Mouse (Mus musculus): ENCODE results near the gene Gpr68. TPM values are rescaled to one million over a fixed set of nuclear protein-coding genes. Genes with fewer than 3 reads are reported as not detected.

The Gpr68 gene
- polyA plus RNA-seq, 1 experiment from 2014 or later: 0.58 TPM

DNA sequence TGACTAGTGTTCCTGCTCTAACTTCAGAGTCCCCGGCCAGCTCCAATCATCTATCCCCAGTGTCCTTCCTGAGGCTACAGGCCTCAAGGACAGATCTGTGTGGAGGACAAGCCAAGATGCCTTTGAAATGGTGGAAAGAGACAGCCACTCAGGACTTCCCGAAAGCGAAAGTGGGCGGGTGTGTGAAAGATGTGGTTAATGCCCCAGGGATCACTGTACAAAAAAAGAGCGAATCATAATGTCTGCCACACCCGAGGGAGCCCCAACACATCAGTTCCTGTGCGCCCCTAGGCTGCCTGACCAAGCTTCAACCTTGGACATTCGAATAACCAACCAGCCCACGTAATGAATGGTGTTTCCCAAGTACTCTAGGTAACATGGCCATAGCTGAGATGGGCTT lies 20.3 kb upstream of the Gpr68 start:
- no peaks in the 10 kb centered on the region for H3K9me3 ChIP-seq (ENCODE audit: control insufficient read depth, low read length)
- no peaks in the 10 kb centered on the region for H3K27me3 ChIP-seq (ENCODE audit: control insufficient read depth, insufficient read depth, low read depth, low read length)
- no peaks in the 10 kb centered on the region for H3K4me1 ChIP-seq (replicated peaks; ENCODE audit: control insufficient read depth, insufficient read depth, low read length)
- no peak for ATAC-seq (ENCODE audit: low read depth)
- no peak overlapping the region for H3K4me2 ChIP-seq (ENCODE audit: low read depth, low read length)
- H3K36me3 ChIP-seq (ENCODE audit: control insufficient read depth, insufficient read depth, low read length): peaks cover 27% of the 10 kb centered on the region
- 87% methylated on average over 9 of the region's 9 CpGs for WGBS
- H3K4me3 ChIP-seq (ENCODE audit: low read length): no peak overlapping the region
- no peak overlapping the region for H3K27ac ChIP-seq (ENCODE audit: low read length)
- no peak overlapping the region for H3K9ac ChIP-seq (ENCODE audit: low read length)

DNA sequence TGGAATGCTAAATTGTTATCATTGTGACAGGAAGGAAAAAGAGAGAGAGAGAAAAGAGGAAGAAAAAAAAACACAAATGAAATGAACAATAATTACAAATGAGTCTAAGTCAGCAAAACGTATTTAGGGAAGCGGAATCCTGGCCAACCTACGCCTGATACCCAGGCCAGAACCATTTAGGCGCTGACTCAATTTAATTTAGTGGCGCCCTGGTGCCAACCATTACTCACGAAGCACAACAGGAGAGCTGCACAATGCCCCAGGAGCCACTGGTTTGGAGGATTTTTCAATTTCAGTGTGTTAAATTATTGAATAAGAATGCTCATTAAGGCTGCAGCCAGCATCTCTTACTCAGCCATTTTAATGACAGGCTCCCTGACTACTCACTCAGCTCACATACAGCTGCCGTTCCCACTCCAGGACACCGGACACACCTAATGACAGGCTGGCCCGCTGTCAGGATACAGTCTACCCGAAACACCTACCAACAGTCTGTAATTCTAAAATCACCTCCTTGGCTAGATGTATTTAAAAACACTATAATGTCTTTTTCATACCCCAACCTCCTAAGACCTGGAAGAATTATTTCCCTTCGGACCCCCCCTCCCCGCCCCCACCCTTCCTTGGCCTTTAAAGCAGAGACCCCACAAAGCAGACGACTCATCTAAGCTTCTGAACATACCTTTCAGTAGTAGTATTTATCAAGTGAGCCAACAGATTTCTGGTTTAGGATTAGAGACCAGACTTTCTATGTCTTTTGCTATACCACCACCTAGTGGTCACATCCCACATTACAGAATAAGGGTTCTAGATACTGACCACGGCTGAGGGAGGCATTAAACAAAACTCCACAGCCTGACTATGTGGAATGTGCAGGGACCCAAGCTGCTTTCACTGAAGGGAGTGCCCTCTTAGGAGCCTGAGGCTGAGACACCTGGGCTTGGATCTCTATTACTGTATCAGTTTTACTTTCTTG lies 17.9 kb upstream of the Gpr68 start:
- 67% methylated on average over 14 of the region's 14 CpGs for WGBS
- peak; percentile 62 for ATAC-seq (ENCODE audit: low read depth)

DNA sequence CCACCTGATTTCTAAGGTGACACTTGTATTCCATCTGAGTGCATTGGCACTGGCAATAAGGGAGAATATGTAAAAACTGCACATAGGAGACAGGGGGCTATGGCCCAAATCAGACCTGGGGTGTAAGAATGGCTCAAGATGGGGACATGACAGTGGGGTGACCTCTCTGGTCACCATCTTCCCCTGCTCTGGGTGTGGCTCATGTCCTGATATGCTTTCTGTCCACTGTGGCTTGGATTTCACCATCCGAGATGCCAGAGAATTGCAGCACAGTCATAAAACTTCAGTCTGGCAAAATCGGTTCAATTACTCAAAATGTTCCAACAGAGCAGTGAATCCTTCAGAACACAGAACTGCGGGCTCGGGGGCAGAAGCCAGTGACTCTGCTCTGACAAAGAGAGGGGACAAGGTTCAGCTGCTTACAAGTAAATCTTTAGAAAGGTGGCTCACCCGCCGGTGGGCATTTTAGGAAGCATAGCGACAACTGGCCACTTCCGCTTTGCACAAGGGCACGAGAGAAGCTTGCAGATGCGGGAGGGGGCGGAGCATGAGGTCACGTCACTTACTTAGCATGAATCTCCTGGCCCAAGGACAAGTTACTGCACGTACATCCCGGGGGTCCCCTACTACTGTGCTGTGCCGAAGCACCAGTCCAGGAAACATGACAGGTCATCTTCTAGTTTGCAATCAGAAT lies 16.8 kb upstream of the Gpr68 start:
- Histone ChIP-seq H3K9ac (ENCODE audit: low read length) (no peak overlapping the region), H3K27ac (ENCODE audit: low read length) (no peak overlapping the region), H3K9me3 (ENCODE audit: control insufficient read depth, low read length) (no peaks in the 10 kb centered on the region), H3K4me1 (replicated peaks; ENCODE audit: control insufficient read depth, insufficient read depth, low read length) (no peaks in the 10 kb centered on the region), H3K27me3 (ENCODE audit: control insufficient read depth, insufficient read depth, low read depth, low read length) (no peaks in the 10 kb centered on the region), H3K4me3 (ENCODE audit: low read length) (no peak overlapping the region), H3K36me3 (ENCODE audit: control insufficient read depth, insufficient read depth, low read length) (peaks cover 16% of the 10 kb centered on the region; the same call in 1 of the 2 replicates), H3K4me2 (ENCODE audit: low read depth, low read length) (no peak overlapping the region)
- ATAC-seq (ENCODE audit: low read depth): no peak
- 74% methylated on average over 15 of the region's 15 CpGs for WGBS

More for the DNA sequence above, 17.9 kb upstream of the Gpr68 start:
- Histone ChIP-seq H3K4me2 (ENCODE audit: low read depth, low read length) (no peak overlapping the region), H3K36me3 (ENCODE audit: control insufficient read depth, insufficient read depth, low read length) (peaks cover 26% of the 10 kb centered on the region; the same call in 1 of the 2 replicates), H3K4me3 (ENCODE audit: low read length) (no peak overlapping the region), H3K27me3 (ENCODE audit: control insufficient read depth, insufficient read depth, low read depth, low read length) (no peaks in the 10 kb centered on the region), H3K27ac (ENCODE audit: low read length) (no peak overlapping the region), H3K9me3 (ENCODE audit: control insufficient read depth, low read length) (no peaks in the 10 kb centered on the region), H3K9ac (ENCODE audit: low read length) (no peak overlapping the region), H3K4me1 (replicated peaks; ENCODE audit: control insufficient read depth, insufficient read depth, low read length) (no peaks in the 10 kb centered on the region)

DNA sequence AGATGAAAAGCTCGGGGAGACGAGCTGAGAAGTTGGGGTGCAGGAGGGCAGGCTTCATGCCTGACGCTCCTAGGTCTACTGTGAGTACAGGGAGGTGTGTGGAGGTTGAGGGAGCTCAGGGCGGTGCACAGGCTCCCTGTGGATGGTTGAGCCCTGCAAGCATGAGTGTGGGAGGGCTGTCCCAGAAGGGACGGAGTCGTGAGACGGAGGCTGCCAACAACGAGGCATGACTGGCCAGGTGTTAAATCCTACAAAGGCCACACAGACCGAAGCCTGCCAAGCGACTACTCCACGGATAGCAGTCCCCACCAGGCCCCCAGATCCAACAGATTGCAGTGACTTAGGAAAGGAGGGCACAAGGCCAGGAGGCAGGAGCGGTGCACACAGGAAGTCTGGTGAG lies 2.7 kb upstream of the Gpr68 start:
- no peak overlapping the region for H3K27ac ChIP-seq (ENCODE audit: low read length)
- H3K9me3 ChIP-seq (ENCODE audit: control insufficient read depth, low read length): no peaks in the 10 kb centered on the region
- H3K27me3 ChIP-seq (ENCODE audit: control insufficient read depth, insufficient read depth, low read depth, low read length): peaks cover 15% of the 10 kb centered on the region
- no peaks in the 10 kb centered on the region; the same call in 1 of the 2 replicates for H3K36me3 ChIP-seq (ENCODE audit: control insufficient read depth, insufficient read depth, low read length)
- no peak overlapping the region for H3K4me2 ChIP-seq (ENCODE audit: low read depth, low read length)
- H3K4me1 ChIP-seq (replicated peaks; ENCODE audit: control insufficient read depth, insufficient read depth, low read length): peaks cover 6% of the 10 kb centered on the region; the same call in 1 of the 2 replicates
- WGBS: 76% methylated on average over 12 of the region's 12 CpGs
- no peak overlapping the region for H3K4me3 ChIP-seq (ENCODE audit: low read length)
- no peak overlapping the region for H3K9ac ChIP-seq (ENCODE audit: low read length)
- no peak for ATAC-seq (ENCODE audit: low read depth)

DNA sequence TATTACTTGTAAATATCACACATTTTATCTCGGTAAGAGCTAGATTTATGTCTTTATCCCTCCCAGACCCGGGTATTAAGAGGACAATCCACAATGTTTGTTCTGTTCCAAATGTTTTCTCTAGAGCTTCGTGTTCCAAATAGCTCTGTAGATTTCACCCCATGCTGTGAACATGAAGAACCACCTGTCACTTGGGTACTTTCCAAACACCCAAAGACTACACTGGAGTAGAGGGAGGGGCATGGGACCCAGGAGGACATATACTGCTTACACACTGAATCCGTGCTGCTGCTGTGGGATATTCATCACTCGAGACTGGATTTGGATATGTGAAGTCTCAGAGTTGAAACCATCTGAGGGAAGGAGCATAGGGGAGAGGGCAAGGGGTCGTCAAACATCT lies 1.8 kb upstream of the Gpr68 start:
- peaks cover 15% of the 10 kb centered on the region for H3K27me3 ChIP-seq (ENCODE audit: control insufficient read depth, insufficient read depth, low read depth, low read length)
- ATAC-seq (ENCODE audit: low read depth): no peak
- WGBS: 53% methylated on average over 6 of the region's 6 CpGs

DNA sequence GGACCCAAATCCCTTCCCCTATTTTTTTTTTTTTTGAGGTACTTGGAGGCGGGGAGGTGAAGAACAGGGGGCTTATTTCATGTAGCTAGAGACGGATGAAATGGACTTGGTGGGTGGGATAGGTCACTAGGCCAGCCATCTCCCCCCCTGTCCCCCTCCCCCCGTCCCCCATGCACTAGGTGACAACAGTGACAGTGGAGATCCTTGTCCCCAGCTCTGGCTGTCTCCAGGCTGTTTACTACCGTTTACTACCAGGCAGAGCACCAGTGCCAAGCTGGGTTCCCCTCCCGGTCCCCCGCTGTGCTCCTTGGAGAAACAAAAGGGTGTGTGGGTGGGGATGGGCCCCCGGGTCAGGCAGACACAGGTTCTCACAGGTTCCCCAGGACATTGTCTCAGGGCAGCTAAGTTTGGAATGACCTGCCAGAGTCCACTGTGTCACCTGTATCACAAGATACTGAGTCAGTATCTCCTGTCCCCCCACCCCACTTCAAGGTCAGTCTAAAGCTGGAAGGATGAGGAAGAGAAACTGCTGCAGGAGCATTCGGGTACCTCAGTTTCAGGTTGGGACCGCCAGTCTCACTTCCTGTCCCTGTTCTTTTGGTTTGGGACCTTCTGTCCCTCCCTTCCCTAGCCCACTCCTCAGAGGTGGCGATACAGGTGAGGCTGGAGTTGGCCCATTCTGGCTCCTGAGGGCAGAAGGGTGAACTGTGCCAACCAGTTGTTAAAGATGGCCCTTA lies 468 bp upstream of the Gpr68 start:
- WGBS: 23% methylated on average over 9 of the region's 10 CpGs
- Histone ChIP-seq H3K27ac (ENCODE audit: low read length) (no peak overlapping the region), H3K9ac (ENCODE audit: low read length) (peak overlapping the region; percentile 52; the same call in 1 of the 2 replicates), H3K9me3 (ENCODE audit: control insufficient read depth, low read length) (no peaks in the 10 kb centered on the region), H3K36me3 (ENCODE audit: control insufficient read depth, insufficient read depth, low read length) (no peaks in the 10 kb centered on the region; the same call in 1 of the 2 replicates), H3K4me1 (replicated peaks; ENCODE audit: control insufficient read depth, insufficient read depth, low read length) (peaks cover 6% of the 10 kb centered on the region; the same call in 1 of the 2 replicates), H3K4me3 (ENCODE audit: low read length) (peak overlapping the region; percentile 47), H3K27me3 (ENCODE audit: control insufficient read depth, insufficient read depth, low read depth, low read length) (peaks cover 15% of the 10 kb centered on the region), H3K4me2 (ENCODE audit: low read depth, low read length) (peak overlapping the region; percentile 74)
- ATAC-seq (ENCODE audit: low read depth): no peak

More for the DNA sequence above, 1.8 kb upstream of the Gpr68 start:
- Histone ChIP-seq H3K27ac (ENCODE audit: low read length) (no peak overlapping the region), H3K36me3 (ENCODE audit: control insufficient read depth, insufficient read depth, low read length) (no peaks in the 10 kb centered on the region; the same call in 1 of the 2 replicates), H3K4me3 (ENCODE audit: low read length) (no peak overlapping the region), H3K4me1 (replicated peaks; ENCODE audit: control insufficient read depth, insufficient read depth, low read length) (peaks cover 6% of the 10 kb centered on the region; the same call in 1 of the 2 replicates), H3K9ac (ENCODE audit: low read length) (no peak overlapping the region), H3K4me2 (ENCODE audit: low read depth, low read length) (no peak overlapping the region), H3K9me3 (ENCODE audit: control insufficient read depth, low read length) (no peaks in the 10 kb centered on the region)

DNA sequence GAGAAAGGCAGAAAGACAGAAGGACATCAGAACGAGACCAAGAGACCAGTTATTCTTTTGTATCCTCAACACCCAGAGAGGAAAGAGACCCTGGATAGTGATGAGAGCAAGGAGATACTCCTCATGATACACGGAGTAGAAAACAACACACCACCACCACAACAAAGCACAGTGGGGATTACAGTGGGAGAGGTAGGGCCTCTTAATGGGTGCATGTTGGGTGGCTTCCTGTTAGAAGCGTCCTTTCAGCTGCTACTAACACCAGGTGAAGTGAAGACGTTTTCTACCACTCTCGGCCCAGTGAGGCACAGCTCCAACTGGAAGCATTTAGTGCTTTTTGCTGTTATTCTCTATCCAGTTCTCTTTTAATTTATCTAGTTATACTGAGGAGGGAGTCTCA lies 1.1 kb downstream of the Gpr68 start:
- H3K9ac ChIP-seq (ENCODE audit: low read length): no peak overlapping the region
- no peaks in the 10 kb centered on the region for H3K36me3 ChIP-seq (ENCODE audit: control insufficient read depth, insufficient read depth, low read length)
- WGBS: 76% methylated on average over 5 of the region's 5 CpGs
- H3K4me3 ChIP-seq (ENCODE audit: low read length): no peak overlapping the region
- H3K4me1 ChIP-seq (replicated peaks; ENCODE audit: control insufficient read depth, insufficient read depth, low read length): peaks cover 6% of the 10 kb centered on the region; the same call in 1 of the 2 replicates
- no peak overlapping the region for H3K27ac ChIP-seq (ENCODE audit: low read length)
- H3K9me3 ChIP-seq (ENCODE audit: control insufficient read depth, low read length): no peaks in the 10 kb centered on the region
- no peak overlapping the region for H3K4me2 ChIP-seq (ENCODE audit: low read depth, low read length)
- H3K27me3 ChIP-seq (ENCODE audit: control insufficient read depth, insufficient read depth, low read depth, low read length): peaks cover 15% of the 10 kb centered on the region
- ATAC-seq (ENCODE audit: low read depth): no peak

DNA sequence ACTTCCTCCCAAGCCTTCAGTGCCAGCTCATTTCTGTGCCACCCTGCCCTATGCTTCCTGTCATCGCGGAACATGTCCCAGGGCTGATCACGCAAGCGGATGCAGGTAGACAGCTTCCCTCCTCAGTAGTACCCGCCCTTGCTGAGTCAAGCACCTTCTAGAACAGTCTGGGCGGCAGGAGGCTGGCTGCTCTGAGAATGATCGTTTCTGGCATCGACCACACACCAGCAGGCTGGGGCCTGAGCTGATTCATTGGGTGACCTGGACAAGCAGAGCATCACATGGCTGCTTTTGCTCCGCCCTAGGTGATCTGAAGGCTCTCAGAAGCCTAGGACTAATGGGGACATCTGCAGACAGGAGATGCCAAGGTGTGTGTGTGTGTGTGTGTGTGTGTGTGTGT lies 4.2 kb downstream of the Gpr68 start:
- Histone ChIP-seq H3K4me2 (ENCODE audit: low read depth, low read length) (no peak overlapping the region), H3K27me3 (ENCODE audit: control insufficient read depth, insufficient read depth, low read depth, low read length) (peaks cover 27% of the 10 kb centered on the region)
- no peak for ATAC-seq (ENCODE audit: low read depth)

More for the DNA sequence above, 4.2 kb downstream of the Gpr68 start:
- no peak overlapping the region for H3K27ac ChIP-seq (ENCODE audit: low read length)
- no peaks in the 10 kb centered on the region for H3K9me3 ChIP-seq (ENCODE audit: control insufficient read depth, low read length)
- WGBS: 75% methylated on average over 9 of the region's 9 CpGs
- H3K9ac ChIP-seq (ENCODE audit: low read length): no peak overlapping the region
- peaks cover 9% of the 10 kb centered on the region for H3K4me1 ChIP-seq (replicated peaks; ENCODE audit: control insufficient read depth, insufficient read depth, low read length)
- no peaks in the 10 kb centered on the region for H3K36me3 ChIP-seq (ENCODE audit: control insufficient read depth, insufficient read depth, low read length)
- no peak overlapping the region for H3K4me3 ChIP-seq (ENCODE audit: low read length)
